Mouse (Mus musculus) lung, postnatal 36 days (tissue): ENCODE results near the gene Pafah2.
A peak's percentile ranks its signal among the peaks of the same experiment; 100 is the strongest.

Source experiments
- DNase-seq: peaks from one replicate; pipeline ENCODE4 v3.0.0; 2022; ENCODE audit warnings: mixed read lengths

Gene Pafah2

GRCm38 (mm10) chr4:134395977-134396825 is at the start of gene Pafah2:
Gene Pafah2, plus strand, starts transcription at chr4:134396320.
- DNase-seq = peak; percentile 98

GRCm38 (mm10) chr4:134348078-134348477 is 48.0 kb upstream of the Pafah2 start:
- peak; percentile 56 for DNase-seq

- no peak for DNase-seq
Measured at GRCm38 (mm10) chr4:134348545-134348944, 47.6 kb upstream of the Pafah2 start.

- no peak for DNase-seq
Measured at GRCm38 (mm10) chr4:134349829-134350228, 46.3 kb upstream of the Pafah2 start.

GRCm38 (mm10) chr4:134350641-134351040 is 45.5 kb upstream of the Pafah2 start:
- no peak for DNase-seq

GRCm38 (mm10) chr4:134351329-134352260 is 44.5 kb upstream of the Pafah2 start:
- no peak for DNase-seq

- DNase-seq = no peak
Measured at GRCm38 (mm10) chr4:134352261-134352707, 43.8 kb upstream of the Pafah2 start.

GRCm38 (mm10) chr4:134352929-134353328 is 43.2 kb upstream of the Pafah2 start:
- DNase-seq = no peak

- no peak for DNase-seq
Measured at GRCm38 (mm10) chr4:134353527-134354409, 42.4 kb upstream of the Pafah2 start.

GRCm38 (mm10) chr4:134355841-134356452 is 40.2 kb upstream of the Pafah2 start:
- peak; percentile 77 for DNase-seq

- DNase-seq = peak; percentile 89
Measured at GRCm38 (mm10) chr4:134356591-134357460, 39.3 kb upstream of the Pafah2 start.

- no peak for DNase-seq
Measured at GRCm38 (mm10) chr4:134357461-134357771, 38.7 kb upstream of the Pafah2 start.

GRCm38 (mm10) chr4:134359649-134360048 is 36.5 kb upstream of the Pafah2 start:
- no peak for DNase-seq

- no peak for DNase-seq
Measured at GRCm38 (mm10) chr4:134361215-134361614, 34.9 kb upstream of the Pafah2 start.

- DNase-seq = no peak
Measured at GRCm38 (mm10) chr4:134362124-134362523, 34.0 kb upstream of the Pafah2 start.

GRCm38 (mm10) chr4:134362586-134362985 is 33.5 kb upstream of the Pafah2 start:
- peak; percentile 69 for DNase-seq

GRCm38 (mm10) chr4:134365280-134365679 is 30.8 kb upstream of the Pafah2 start:
- DNase-seq = no peak

- no peak for DNase-seq
Measured at GRCm38 (mm10) chr4:134370649-134371221, 25.4 kb upstream of the Pafah2 start.

GRCm38 (mm10) chr4:134371316-134371855 is 24.7 kb upstream of the Pafah2 start:
- DNase-seq = no peak

GRCm38 (mm10) chr4:134372294-134372747 is 23.8 kb upstream of the Pafah2 start:
- peak; percentile 91 for DNase-seq
